Mouse (Mus musculus) spleen, adult 12 weeks (tissue): ENCODE data around the gene Tspan33.
A peak's percentile ranks its signal among the peaks of the same experiment; 100 is the strongest.

Experiments
- DNase-seq: peaks from one replicate; pipeline ENCODE4 v3.0.0; 2022; ENCODE audit warnings: low spot score

Tspan33 gene

GRCm38 (mm10) chr6:29697548-29697947 is 3.5 kb downstream of the Tspan33 start:
- peak; percentile 60 for DNase-seq

GRCm38 (mm10) chr6:29699085-29699745 is 5.2 kb downstream of the Tspan33 start:
- peak; percentile 52 for DNase-seq

- peak; percentile 74 for DNase-seq
Observed at GRCm38 (mm10) chr6:29701051-29701450, 7.0 kb downstream of the Tspan33 start.

- no peak for DNase-seq
Observed at GRCm38 (mm10) chr6:29702126-29702525, 8.1 kb downstream of the Tspan33 start.

GRCm38 (mm10) chr6:29704143-29704542 is 10.1 kb downstream of the Tspan33 start:
- DNase-seq, result no peak

- no peak for DNase-seq
Observed at GRCm38 (mm10) chr6:29707902-29708301, 13.9 kb downstream of the Tspan33 start.

- no peak for DNase-seq
Observed at GRCm38 (mm10) chr6:29711318-29711717, 17.3 kb downstream of the Tspan33 start.

- DNase-seq, result no peak
Observed at GRCm38 (mm10) chr6:29712011-29712584, 18.1 kb downstream of the Tspan33 start.

- no peak for DNase-seq
Observed at GRCm38 (mm10) chr6:29716624-29717365, 22.8 kb downstream of the Tspan33 start.

- no peak for DNase-seq
Observed at GRCm38 (mm10) chr6:29717541-29717940, 23.5 kb downstream of the Tspan33 start.

- DNase-seq, result no peak
Observed at GRCm38 (mm10) chr6:29717952-29718521, 24.0 kb downstream of the Tspan33 start.

- DNase-seq, result no peak
Observed at GRCm38 (mm10) chr6:29718894-29719329, 24.9 kb downstream of the Tspan33 start.

- no peak for DNase-seq
Observed at GRCm38 (mm10) chr6:29721890-29722289, 27.9 kb downstream of the Tspan33 start.

GRCm38 (mm10) chr6:29726576-29727200 is 32.7 kb downstream of the Tspan33 start:
- no peak for DNase-seq

GRCm38 (mm10) chr6:29728035-29728434 is 34.0 kb downstream of the Tspan33 start:
- no peak for DNase-seq

GRCm38 (mm10) chr6:29729491-29729890 is 35.5 kb downstream of the Tspan33 start:
- DNase-seq, result no peak

- DNase-seq, result no peak
Observed at GRCm38 (mm10) chr6:29735336-29735688, 41.3 kb downstream of the Tspan33 start, which contains the start of gene Smo. Gene Smo, plus strand, starts transcription at chr6:29735503.

- no peak for DNase-seq
Observed at GRCm38 (mm10) chr6:29735689-29736451, 41.8 kb downstream of the Tspan33 start.

GRCm38 (mm10) chr6:29736610-29737458 is 42.8 kb downstream of the Tspan33 start:
- DNase-seq, result no peak

- no peak for DNase-seq
Observed at GRCm38 (mm10) chr6:29751466-29752152, 57.6 kb downstream of the Tspan33 start.
